Mouse (Mus musculus): ENCODE data around the gene Cd200.
"Not testable (repeated sequence)": the region's sequence is repeated elsewhere in the genome, so short reads cannot be mapped to it uniquely, and the experiment has no call there.

The Cd200 gene

DNA sequence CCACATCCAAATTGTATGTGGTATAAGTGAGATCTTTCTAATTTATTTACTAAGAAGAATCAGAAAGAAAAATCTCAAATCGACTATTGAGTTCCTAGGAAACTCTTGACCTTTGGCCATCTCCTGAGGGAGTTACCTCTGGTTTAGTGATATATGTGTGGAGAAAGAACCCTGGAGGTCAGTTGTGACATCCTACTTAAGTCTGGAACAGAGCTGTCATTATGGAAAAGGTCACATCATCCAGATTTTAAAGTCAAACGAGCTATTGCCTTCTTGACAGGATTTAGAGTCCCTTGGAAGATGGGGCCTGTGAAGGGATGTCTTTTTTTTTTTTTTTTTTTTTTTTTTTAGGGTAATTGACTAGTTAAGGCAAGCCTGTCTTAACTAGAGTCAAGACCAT lies 32.0 kb downstream of the Cd200 start:
- no peak for DNase-seq

DNA sequence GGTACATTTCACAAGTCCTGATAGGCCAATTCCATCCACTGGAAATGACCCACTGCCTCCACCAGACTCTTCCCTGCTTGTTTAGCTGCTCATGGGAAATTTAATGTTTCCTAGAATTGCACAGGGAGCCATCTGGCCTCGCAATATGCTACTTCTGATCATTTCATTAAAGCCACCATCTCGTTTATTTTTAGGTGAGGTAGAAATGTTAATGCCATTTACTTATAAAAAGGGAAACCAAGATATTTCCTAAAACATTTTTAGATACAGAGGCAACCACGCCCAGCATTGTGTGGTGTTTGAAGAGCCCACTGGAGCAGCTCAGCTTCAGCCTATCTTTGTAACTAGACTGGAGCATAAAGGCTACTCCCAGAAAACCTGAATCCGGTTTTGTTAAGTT lies 32.6 kb downstream of the Cd200 start:
- DNase-seq, result no peak

- DNase-seq, result no peak
Measured at GRCm38 (mm10) chr16:45375506-45376225, 33.2 kb downstream of the Cd200 start.

DNA sequence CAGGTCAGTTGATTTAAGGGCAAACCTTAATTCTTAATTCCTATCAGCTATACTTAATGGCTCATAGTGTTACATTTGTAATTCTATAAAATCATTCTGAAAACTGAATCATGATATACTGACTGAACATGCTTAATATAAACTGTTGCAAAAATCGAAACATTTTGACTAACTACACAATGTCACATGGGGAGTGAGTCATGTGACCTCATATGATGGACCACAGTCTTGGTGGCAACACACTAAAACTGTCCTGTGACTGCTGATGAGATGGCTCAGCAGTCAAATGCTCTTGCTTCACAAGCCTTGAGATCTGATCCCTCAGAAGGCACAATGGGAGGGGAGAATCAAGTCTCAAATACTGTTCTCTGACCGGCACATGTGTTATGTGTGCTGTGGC lies 34.8 kb downstream of the Cd200 start:
- no peak for DNase-seq

DNA sequence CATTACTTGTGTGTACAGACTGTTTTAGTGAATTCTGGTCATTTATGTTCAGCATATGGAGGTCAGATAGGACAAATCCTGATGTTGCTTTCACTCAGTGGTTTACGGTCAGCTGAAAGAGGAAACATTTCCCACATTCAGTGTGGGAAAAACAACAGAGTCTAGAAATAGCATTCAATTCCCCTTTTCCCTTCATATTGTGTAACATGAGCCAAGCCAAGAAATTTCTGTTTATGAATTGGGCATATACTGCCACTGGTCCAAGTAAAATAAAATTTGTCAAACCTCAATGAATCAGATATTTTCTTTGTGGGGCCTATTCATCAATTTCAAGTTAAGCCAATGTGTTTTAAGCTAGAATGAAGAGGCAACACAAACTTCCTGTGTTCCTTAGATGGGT lies 37.8 kb downstream of the Cd200 start:
- no peak for DNase-seq

GRCm38 (mm10) chr16:45369285-45369965 lies 39.4 kb downstream of the Cd200 start:
- no peak for DNase-seq

GRCm38 (mm10) chr16:45366111-45366510 lies 42.7 kb downstream of the Cd200 start:
- DNase-seq, result no peak

GRCm38 (mm10) chr16:45365353-45365752 lies 43.5 kb downstream of the Cd200 start:
- DNase-seq, result no peak

DNA sequence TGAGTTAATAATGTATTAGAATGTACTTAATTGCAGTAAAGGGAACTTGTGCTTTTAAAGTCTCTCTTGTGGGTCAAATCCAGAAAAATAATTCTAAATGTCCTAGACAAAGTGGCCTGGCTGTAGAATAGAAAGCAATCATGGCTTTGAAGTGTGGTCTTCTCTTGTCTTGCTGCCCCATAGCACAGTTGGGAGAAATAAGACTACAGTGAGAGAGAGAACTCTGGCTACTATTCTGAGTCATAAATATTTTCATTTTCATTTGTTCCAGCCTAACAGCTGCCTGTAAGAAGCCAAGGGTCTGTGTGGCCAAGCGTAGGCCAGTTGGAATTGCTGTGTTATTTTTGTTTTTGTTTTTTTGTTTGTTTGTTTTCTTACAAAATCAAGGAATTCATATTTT lies 44.2 kb downstream of the Cd200 start:
- DNase-seq, result no peak

- no peak for DNase-seq
Measured at GRCm38 (mm10) chr16:45363480-45364045, 45.3 kb downstream of the Cd200 start.

DNA sequence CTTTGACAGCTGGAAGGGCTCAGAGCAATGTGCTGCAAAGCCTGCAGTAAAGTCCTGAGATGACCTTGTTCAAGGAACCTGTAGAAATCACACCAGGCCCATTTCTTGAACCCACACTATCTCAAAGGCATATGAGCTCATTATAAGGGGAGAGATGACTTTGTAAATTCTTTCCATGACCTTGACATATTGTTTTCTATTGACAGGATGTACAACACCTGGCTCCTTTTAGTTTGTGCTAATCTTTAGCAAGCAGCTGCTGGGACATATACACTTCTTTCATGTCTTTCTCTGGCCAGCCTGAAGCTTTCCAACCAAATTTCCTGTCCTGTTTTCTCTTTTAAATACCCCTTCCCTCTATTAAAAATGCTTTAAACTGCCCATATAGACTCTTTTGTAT lies 47.4 kb downstream of the Cd200 start:
- no peak for DNase-seq

- DNase-seq, result not testable (repeated sequence)
Measured at GRCm38 (mm10) chr16:45358441-45358840, 50.4 kb downstream of the Cd200 start.

DNA sequence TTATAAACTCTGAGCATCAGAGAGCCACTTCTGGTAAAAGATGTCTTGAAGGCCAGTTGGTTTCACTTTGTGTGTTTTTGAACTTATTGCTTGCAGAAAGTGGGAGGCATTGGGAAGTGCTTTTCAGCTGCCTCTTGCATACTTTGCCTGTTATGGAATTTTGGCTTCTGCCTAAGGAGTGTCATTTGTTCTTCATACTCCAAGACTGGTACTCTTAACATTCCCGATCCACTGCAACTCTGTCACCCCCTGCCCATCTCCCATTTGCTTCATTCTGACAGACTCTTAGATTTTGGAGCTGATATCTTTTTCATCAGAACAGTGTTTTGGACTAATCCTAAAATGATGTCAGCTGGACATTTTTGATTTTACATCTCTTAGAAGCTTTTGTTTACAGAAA lies 51.7 kb downstream of the Cd200 start:
- DNase-seq, result no peak

- peak; percentile 23 for DNase-seq
Measured at GRCm38 (mm10) chr16:45352875-45353274, 56.0 kb downstream of the Cd200 start.

- DNase-seq, result no peak
Measured at GRCm38 (mm10) chr16:45350767-45351166, 58.1 kb downstream of the Cd200 start.

DNA sequence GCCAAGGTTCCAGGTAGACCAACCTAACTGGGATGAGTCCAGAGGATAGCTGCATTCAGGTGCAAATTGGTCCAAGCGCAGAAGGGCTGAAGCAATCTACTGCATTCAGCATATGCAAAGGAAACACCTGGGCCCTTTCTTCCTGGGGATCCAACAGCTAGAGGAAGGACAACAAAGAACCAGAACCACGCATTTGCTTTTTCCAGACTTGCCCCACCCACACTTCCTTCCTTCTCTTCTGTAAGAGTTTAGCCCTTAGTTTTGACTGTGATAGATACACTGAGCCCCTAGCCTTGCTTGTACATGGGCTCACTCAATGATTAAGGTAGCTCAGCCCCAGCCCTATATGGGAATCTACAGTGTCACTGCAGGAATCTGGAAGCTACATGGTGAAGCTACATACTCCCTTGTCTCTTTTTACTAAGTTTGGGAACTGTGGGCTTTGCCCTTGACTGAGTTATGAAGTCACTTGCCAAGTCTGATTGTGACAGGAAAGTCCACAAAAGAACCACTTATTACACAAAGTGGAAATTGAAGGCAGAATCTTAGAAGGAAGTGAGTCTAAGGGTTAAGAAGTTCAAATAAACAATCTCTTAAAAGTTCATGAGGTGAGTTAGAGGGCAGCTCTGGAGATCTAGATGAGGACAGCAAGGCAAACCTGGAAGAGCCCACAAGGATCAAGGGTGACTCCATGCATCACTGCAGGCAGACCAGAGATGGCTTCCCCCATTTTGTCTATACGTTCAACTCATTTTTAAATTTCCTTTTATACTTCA lies 59.1 kb downstream of the Cd200 start:
- no peak for DNase-seq

GRCm38 (mm10) chr16:45348238-45348637 lies 60.6 kb downstream of the Cd200 start:
- not testable (repeated sequence) for DNase-seq

DNA sequence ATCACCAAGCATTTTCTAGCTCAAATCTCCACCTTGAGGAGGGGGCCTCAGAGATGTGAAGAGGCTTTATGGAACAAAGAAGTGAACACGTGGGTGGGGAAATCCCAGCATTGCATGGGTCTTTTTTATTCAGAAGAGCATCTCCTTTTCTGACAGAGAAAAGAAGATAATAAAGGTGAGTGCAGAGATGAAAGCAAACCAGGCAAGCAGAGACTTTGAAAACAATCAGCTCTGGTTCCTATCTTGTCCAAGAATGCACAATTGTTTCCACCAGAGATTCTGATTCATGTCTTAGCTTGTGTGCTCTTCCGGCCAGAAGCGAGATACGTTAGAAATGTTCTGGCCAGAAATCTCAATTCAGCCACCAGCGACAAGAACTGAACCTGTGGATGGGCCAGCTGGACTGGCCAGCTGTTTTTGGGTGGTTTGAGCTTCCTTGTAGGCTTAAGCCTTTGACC lies 61.9 kb downstream of the Cd200 start:
- no peak for DNase-seq

DNA sequence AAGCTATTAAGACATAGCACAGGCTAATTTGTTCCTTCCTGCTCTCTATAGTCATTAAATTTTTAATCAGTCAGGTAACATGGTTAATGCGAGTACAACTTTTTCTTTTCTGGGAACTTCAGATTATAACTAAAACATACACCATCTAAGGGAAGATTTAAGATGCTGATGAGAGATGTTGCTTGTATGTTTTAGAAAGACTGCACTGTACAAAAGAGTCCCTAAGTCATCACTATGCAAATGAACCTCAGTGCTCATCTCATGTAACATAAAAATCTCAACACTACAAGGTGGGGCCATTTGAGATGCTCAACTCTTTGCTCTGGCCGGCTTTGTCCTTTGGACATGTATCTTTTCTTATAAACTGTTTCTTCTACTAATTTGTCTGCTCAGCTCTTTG lies 62.5 kb downstream of the Cd200 start:
- no peak for DNase-seq

DNA sequence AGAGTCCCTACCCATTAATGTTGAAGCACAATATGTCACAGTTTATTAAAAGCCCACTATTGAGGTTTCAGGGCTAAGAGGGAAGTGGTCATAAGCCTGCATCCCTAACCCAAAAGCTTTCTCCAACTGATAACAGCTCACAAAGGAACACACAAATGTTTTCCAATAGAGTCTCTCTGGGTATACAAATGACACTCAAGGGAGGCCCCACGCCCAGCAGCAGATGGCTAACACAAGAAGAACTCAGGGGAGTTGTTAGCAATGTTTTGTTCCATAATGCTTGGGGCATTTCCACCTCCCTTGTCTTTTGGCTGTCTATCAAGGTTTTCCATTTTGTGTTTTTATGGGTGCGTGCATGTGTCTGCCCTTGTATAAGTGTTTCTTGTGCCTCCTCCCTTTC lies 64.0 kb downstream of the Cd200 start:
- no peak for DNase-seq

GRCm38 (mm10) chr16:45336478-45336877 lies 72.4 kb downstream of the Cd200 start:
- no peak for DNase-seq

GRCm38 (mm10) chr16:45334891-45335290 lies 74.0 kb downstream of the Cd200 start:
- no peak for DNase-seq

DNA sequence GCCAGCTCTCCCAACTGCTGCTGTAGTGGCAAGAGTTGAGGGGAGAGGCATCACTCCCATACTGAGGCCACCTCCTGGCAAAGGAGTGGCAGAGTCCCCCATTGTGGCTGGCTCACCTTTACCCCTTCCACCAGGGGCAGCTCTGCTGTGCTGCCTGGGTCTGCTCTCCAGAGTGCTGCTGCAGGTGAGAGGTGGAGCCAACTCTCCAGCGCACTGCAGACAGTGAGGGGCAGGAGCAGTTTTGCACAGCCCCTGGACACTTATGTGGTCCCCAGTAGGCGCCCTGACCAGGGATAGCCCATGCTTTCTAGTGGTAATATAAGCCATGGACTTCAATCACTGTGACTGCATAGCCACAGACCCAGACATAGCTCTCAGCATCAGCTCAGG lies 74.5 kb downstream of the Cd200 start:
- DNase-seq, result no peak

Data from liver (tissue).